Mouse (Mus musculus): Measurements from ENCODE around the gene Rab11b.

The Rab11b gene

DNA sequence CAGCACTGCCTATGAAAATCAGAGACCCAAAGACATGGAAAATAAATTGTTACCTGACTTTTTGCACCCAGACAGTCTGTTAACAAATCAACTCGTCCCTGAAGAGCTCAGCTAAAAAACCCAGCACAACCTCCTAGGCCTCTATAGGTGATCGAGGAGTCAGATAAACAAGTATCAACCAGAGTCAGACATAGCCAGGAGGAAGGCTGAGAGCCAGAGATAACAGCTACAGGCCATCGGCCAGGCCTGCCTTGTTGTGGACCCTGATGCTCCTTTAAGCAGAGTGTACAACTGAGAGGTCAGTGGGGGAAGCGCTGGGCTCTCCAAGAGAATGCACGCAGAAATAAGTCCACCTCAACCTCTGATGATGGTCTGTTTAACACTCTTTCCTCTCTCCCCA, 47.1 kb downstream of the Rab11b start:
- DNase-seq: no peak

- DNase-seq: no peak
Observed at GRCm38 (mm10) chr17:33709834-33710233, 50.5 kb downstream of the Rab11b start.

DNA sequence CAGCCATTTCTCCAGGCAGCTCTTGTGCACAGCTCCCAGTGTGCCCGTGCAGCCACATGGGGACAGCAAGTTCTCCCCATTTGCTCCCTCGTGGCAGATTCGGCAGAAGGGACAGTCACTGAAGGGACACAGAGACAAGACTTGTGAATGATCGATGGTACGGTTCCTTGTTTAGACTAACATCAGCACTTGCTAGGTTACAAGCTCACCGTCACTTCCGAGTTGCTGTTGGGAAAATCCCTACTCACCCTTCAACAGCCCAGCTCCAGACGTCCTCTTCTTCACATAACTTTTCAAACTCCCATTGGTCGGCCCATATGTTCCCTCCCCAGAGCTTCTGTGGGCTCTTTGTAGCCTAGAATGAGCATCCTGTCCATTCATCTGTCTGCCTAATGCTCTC, 57.2 kb downstream of the Rab11b start:
- DNase-seq: no peak

- DNase-seq: no peak
Observed at GRCm38 (mm10) chr17:33702178-33702577, 58.2 kb downstream of the Rab11b start.

GRCm38 (mm10) chr17:33695471-33695870, 64.9 kb downstream of the Rab11b start:
- DNase-seq: no peak
